Mouse (Mus musculus) megakaryocyte-erythroid progenitor cell, adult 5-6 weeks (primary cell): ENCODE measurements around the gene Rdm1. TPM values are rescaled to one million over a fixed set of nuclear protein-coding genes. Genes with fewer than 3 reads are reported as not detected.

Experiments used
- ATAC-seq: replicated peaks from 2 replicates; pipeline ENCODE4 v1.8.0; 2016; ENCODE audit warnings: mild to moderate bottlenecking, inconsistent platforms; ENCODE audit not compliant: severe bottlenecking, poor library complexity, low FRiP score, low TSS enrichment
- total RNA-seq, 2 experiments: library from RNA; stranded (forward) in 1 of 2; stranded (reverse) in 1 of 2; fragments of 200-1000, 215-1000 nt in 1 of 2; fragments of >200 nt in 1 of 2; fragmentation: Nextera tagmentation in 1 of 2; gene quantifications; 2 replicates each; pipeline ENCODE4 v1.2.3; 2014 to 2017

Gene Rdm1
- total RNA-seq, 2 experiments from 2014 or later: 5.3 to 13.0 TPM

- no peak for ATAC-seq
Measured at GRCm38 (mm10) chr11:101674106-101674505, 47.1 kb downstream of the Rdm1 start.

DNA sequence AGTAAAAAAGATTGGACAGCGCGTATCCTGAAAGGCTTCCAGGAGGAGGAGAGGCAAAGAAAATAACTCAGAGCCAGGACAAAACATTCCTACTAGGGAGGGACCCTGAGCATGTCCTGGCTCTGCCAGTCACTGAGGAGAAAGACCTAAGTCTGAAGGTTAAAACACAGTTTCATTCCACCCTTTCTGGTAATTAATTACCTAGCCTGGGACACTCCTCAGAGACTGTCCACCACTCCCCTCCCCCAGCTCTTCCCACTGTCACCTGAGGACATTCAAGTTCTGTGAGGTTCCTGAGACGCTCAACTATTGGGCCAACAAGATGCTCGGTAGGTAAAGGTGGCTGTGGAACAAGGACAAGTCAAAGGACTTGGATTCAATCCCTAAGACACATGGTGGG is 48.4 kb downstream of the Rdm1 start:
- no peak for ATAC-seq

- no peak for ATAC-seq
Measured at GRCm38 (mm10) chr11:101677655-101678054, 50.7 kb downstream of the Rdm1 start.

GRCm38 (mm10) chr11:101678770-101679169 is 51.8 kb downstream of the Rdm1 start:
- ATAC-seq: no peak

GRCm38 (mm10) chr11:101679907-101680306 is 52.9 kb downstream of the Rdm1 start:
- no peak for ATAC-seq

DNA sequence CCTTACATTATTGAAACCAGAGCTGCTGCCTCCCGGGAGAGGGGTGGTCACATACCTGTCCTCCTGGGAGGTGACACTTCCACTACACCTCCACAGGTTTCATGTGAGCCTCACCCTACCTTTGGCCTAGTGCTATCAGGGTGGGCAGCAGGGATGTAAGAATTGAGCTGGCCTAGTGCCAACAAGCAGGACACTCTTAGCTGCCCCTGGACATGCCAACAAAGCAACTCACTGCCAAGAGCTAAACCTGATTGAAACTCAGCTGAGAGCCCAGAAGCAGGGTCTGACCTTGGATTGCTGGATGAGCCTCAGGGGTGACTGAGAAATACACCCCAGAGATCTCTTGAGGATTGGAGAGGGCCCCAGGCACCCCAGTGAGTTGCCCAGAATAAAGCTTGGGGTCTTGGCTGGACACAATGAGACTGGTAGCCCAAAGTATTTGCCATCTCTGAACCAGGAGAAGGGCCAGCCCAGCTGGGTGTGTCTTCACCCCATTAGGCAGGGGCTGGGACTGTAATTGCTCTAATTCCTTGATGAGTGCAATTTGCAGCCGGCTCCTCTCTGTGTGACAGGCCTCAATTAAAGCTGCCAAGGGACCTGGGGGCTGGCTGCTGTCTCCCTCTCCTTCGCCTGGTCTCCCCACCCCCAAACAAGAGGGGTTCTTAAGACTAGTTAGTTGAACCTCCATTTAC is 53.8 kb downstream of the Rdm1 start:
- ATAC-seq: no peak

DNA sequence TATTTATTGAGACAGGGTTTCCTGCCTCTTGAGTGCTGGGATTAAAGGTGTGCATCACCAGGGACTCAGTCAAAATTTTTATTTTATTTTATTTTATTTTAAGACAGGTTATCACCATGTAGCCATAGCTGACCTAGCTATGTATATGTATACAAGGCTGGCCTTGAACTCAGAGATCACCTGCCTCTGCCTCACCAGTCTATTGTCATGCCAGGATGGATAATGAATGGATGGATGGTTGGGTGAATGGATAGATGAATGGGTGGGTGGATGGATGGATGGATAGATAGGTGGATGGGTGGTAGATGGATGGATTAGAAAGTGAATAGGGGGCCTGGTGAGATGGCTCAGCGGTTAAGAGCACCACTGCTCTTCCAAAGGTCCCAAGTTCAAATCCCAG is 55.0 kb downstream of the Rdm1 start:
- no peak for ATAC-seq

- no peak for ATAC-seq
Measured at GRCm38 (mm10) chr11:101682410-101682960, 55.5 kb downstream of the Rdm1 start.

Other genes starting within 250 kb of the Rdm1 start
- 74.9 and 108 TPM in 2 replicates for gene Aarsd1, start 209.6 kb upstream of the Rdm1 start, total RNA-seq (2014; fragmentation: Nextera tagmentation)
- 81.8 and 87.7 TPM in 2 replicates for gene Aarsd1, start 209.6 kb upstream of the Rdm1 start, total RNA-seq (2017)
- 4.9 and 7.1 TPM in 2 replicates for gene Gm27029, start 202.4 kb upstream of the Rdm1 start, total RNA-seq (2014; fragmentation: Nextera tagmentation)
- gene Gm27029, start 202.4 kb upstream of the Rdm1 start, total RNA-seq (2017): 0.61 TPM in 1 of 2 replicates, not detected in the other
- 5.1 and 6.5 TPM in 2 replicates for gene Rundc1, start 202.1 kb upstream of the Rdm1 start, total RNA-seq (2014; fragmentation: Nextera tagmentation)
- 1.5 and 6.2 TPM in 2 replicates for gene Rundc1, start 202.1 kb upstream of the Rdm1 start, total RNA-seq (2017)
- gene Ptges3l, start 201.9 kb upstream of the Rdm1 start, total RNA-seq (2014; fragmentation: Nextera tagmentation): not detected in 2 replicates
- gene Ptges3l, start 201.9 kb upstream of the Rdm1 start, total RNA-seq (2017): not detected in 2 replicates
- 1,243 and 1,644 TPM in 2 replicates for gene Rpl27, start 184.9 kb upstream of the Rdm1 start, total RNA-seq (2014; fragmentation: Nextera tagmentation)
- 3,990 and 4,375 TPM in 2 replicates for gene Rpl27, start 184.9 kb upstream of the Rdm1 start, total RNA-seq (2017)
- 35.5 and 44.1 TPM in 2 replicates for gene Ifi35, start 178.8 kb upstream of the Rdm1 start, total RNA-seq (2014; fragmentation: Nextera tagmentation)
- 31.7 and 33.5 TPM in 2 replicates for gene Ifi35, start 178.8 kb upstream of the Rdm1 start, total RNA-seq (2017)
- 1.6 and 7.2 TPM in 2 replicates for gene Rnd2, start 162.2 kb upstream of the Rdm1 start, total RNA-seq (2014; fragmentation: Nextera tagmentation)
- 3.5 and 3.8 TPM in 2 replicates for gene Rnd2, start 162.2 kb upstream of the Rdm1 start, total RNA-seq (2017)
- gene Vat1, start 161.0 kb upstream of the Rdm1 start, total RNA-seq (2014; fragmentation: Nextera tagmentation): 6.5 and 7.4 TPM in 2 replicates
- 3.3 and 5.4 TPM in 2 replicates for gene Vat1, start 161.0 kb upstream of the Rdm1 start, total RNA-seq (2017)
- gene Brca1, start 75.2 kb upstream of the Rdm1 start, total RNA-seq (2014; fragmentation: Nextera tagmentation): 37.5 and 45.4 TPM in 2 replicates
- 38.5 and 49.6 TPM in 2 replicates for gene Brca1, start 75.2 kb upstream of the Rdm1 start, total RNA-seq (2017)
- gene Nbr1, start 75.0 kb upstream of the Rdm1 start, total RNA-seq (2014; fragmentation: Nextera tagmentation): 50.1 and 74.2 TPM in 2 replicates
- gene Nbr1, start 75.0 kb upstream of the Rdm1 start, total RNA-seq (2017): 43.3 and 45.3 TPM in 2 replicates
- gene Tmem106a, start 45.0 kb upstream of the Rdm1 start, total RNA-seq (2014; fragmentation: Nextera tagmentation): 0.85 and 1.7 TPM in 2 replicates
- 0.80 TPM in 1 of 2 replicates, not detected in the other for gene Tmem106a, start 45.0 kb upstream of the Rdm1 start, total RNA-seq (2017)
- gene Gm11634, start 27.9 kb upstream of the Rdm1 start, total RNA-seq (2014; fragmentation: Nextera tagmentation): not detected in 2 replicates
- not detected in 2 replicates for gene Gm11634, start 27.9 kb upstream of the Rdm1 start, total RNA-seq (2017)
- 0.22 TPM in 1 of 2 replicates, not detected in the other for gene Arl4d, start 38.3 kb downstream of the Rdm1 start, total RNA-seq (2014; fragmentation: Nextera tagmentation)
- 5.8 TPM in 1 of 2 replicates, not detected in the other for gene Arl4d, start 38.3 kb downstream of the Rdm1 start, total RNA-seq (2017)
- gene Dhx8, start 105.7 kb downstream of the Rdm1 start, total RNA-seq (2014; fragmentation: Nextera tagmentation): 31.5 and 41.1 TPM in 2 replicates
- gene Dhx8, start 105.7 kb downstream of the Rdm1 start, total RNA-seq (2017): 26.8 and 49.1 TPM in 2 replicates
- not detected in 2 replicates for gene Etv4, start 158.2 kb downstream of the Rdm1 start, total RNA-seq (2014; fragmentation: Nextera tagmentation)
- gene Etv4, start 158.2 kb downstream of the Rdm1 start, total RNA-seq (2017): not detected in 2 replicates